Mouse (Mus musculus) heart, postnatal 0 days (tissue): ENCODE data around the gene Nmrk1. TPM values are rescaled to one million over a fixed set of nuclear protein-coding genes. Genes with fewer than 3 reads are reported as not detected.

Experiments used
- ATAC-seq: fragments of 200-750 bp; cut with Nextera tagmentation; 2 replicates; pipeline ENCODE4 v1.8.0; 2017; ENCODE audit warnings: low read depth, moderate number of reproducible peaks, moderate library complexity; ENCODE audit not compliant: insufficient read depth
- DNase-seq: peaks from one replicate; pipeline ENCODE4 v3.0.0-alpha.2; 2016; ENCODE audit warnings: low spot score
- H3K27ac ChIP-seq: fragments of 300-500 bp; sonication (generic); 2 replicates; pipeline ENCODE4 v1.5.1; 2014; ENCODE audit warnings: low read depth, mild to moderate bottlenecking
- H3K27me3 ChIP-seq: fragments of 300-500 bp; sonication (generic); 2 replicates; pipeline ENCODE4 v1.6.1; 2014; ENCODE audit warnings: low read length, mixed read lengths; ENCODE audit not compliant: control insufficient read depth, insufficient read depth
- H3K36me3 ChIP-seq: fragments of 300-500 bp; sonication (generic); replicated peaks from 2 replicates; pipeline ENCODE4 v1.6.1; 2014; ENCODE audit warnings: low read length, mixed read lengths; ENCODE audit not compliant: control insufficient read depth, insufficient read depth
- H3K4me1 ChIP-seq: fragments of 300-500 bp; sonication (generic); 2 replicates; pipeline ENCODE4 v1.6.1; 2014; ENCODE audit warnings: antibody characterized with exemption; ENCODE audit not compliant: control insufficient read depth, insufficient read depth
- H3K4me2 ChIP-seq: fragments of 300-500 bp; sonication (generic); 2 replicates; pipeline ENCODE4 v1.6.1; 2014; ENCODE audit warnings: low read depth, mild to moderate bottlenecking, low read length, moderate library complexity
- H3K4me3 ChIP-seq: fragments of 300-500 bp; sonication (generic); 2 replicates; pipeline ENCODE4 v1.5.1; 2014; ENCODE audit warnings: low read depth, low read length
- H3K9ac ChIP-seq: fragments of 300-500 bp; sonication (generic); replicated peaks from 2 replicates; pipeline ENCODE4 v1.6.1; 2014; ENCODE audit warnings: low read depth, low read length, mixed read lengths
- H3K9me3 ChIP-seq: fragments of 300-500 bp; sonication (generic); replicated peaks from 2 replicates; pipeline ENCODE4 v1.6.1; 2016; ENCODE audit warnings: low read length; ENCODE audit not compliant: control insufficient read depth
- CTCF ChIP-seq: IDR thresholded peaks from 2 replicates; pipeline ENCODE4 v1.5.1; 2016; ENCODE audit warnings: antibody characterized with exemption, control low read depth, low read depth
- EP300 ChIP-seq: IDR thresholded peaks from 2 replicates; pipeline ENCODE4 v1.6.1; 2016; ENCODE audit warnings: antibody characterized with exemption, low read depth
- WGBS: fragments of 180-500 bp; shearing (Covaris S2); extraction: QIAGEN DNeasy Blood & Tissue Kit; methylation state at CpG from one replicate; pipeline ENCODE4 v1.1.7; 2014; 5-methylcytosine and 5-hydroxymethylcytosine counted together
- polyA plus RNA-seq: library from polyadenylated mRNA; unstranded; fragments of >200 nt; fragmentation: Nextera tagmentation; extraction: Ambion mirVana; gene quantifications from 2 replicates; pipeline ENCODE4 v1.2.1, GENCODE M21; 2015
- total RNA-seq: library from RNA; depleted of rRNA; stranded (reverse); fragments of >200 nt; gene quantifications from 2 replicates; pipeline ENCODE4 v1.2.3, GENCODE M21; 2014; ENCODE audit warnings: low replicate concordance; rRNA removed

Nmrk1 gene
- total and polyA plus RNA-seq, 2 experiments from 2014 or later: 6.7 to 13.8 TPM

- Histone ChIP-seq H3K27me3 (no peaks in the 10 kb centered on the region), H3K9me3 (no peaks in the 10 kb centered on the region), H3K27ac (no peak overlapping the region), H3K36me3 (peaks cover 27% of the 10 kb centered on the region; the same call in 1 of the 2 replicates), H3K4me2 (no peak overlapping the region), H3K4me3 (no peak overlapping the region), H3K9ac (no peak overlapping the region), H3K4me1 (no peaks in the 10 kb centered on the region)
- no peak for TF ChIP-seq EP300
- TF ChIP-seq CTCF: no peak
- WGBS: 96% methylated on average over 3 of the region's 3 CpGs
- DNase-seq (no peak), ATAC-seq (no peak)
Observed at GRCm38 (mm10) chr19:18695116-18695515, 63.4 kb downstream of the Nmrk1 start.

GRCm38 (mm10) chr19:18695552-18695951 is 63.8 kb downstream of the Nmrk1 start:
- no peak overlapping the region for H3K4me3 ChIP-seq
- peaks cover 27% of the 10 kb centered on the region; the same call in 1 of the 2 replicates for H3K36me3 ChIP-seq
- no peaks in the 10 kb centered on the region for H3K4me1 ChIP-seq
- H3K27me3 ChIP-seq: no peaks in the 10 kb centered on the region
- no peak for DNase-seq
- H3K9me3 ChIP-seq: no peaks in the 10 kb centered on the region
- no peak overlapping the region for H3K4me2 ChIP-seq
- H3K9ac ChIP-seq: no peak overlapping the region
- no peak for TF ChIP-seq EP300
- no peak for TF ChIP-seq CTCF
- WGBS: 40% methylated on average over 1 of the region's 1 CpGs
- ATAC-seq: no peak
- H3K27ac ChIP-seq: no peak overlapping the region

Other genes with a start within 250 kb of the Nmrk1 start
- 81.7 and 82.7 TPM in 2 replicates for gene Ostf1, start 127 bp upstream of the Nmrk1 start, total RNA-seq
- gene Ostf1, start 127 bp upstream of the Nmrk1 start, polyA plus RNA-seq: 89.2 and 89.3 TPM in 2 replicates
- 15.3 and 24.6 TPM in 2 replicates for gene Carnmt1, start 38.8 kb downstream of the Nmrk1 start, total RNA-seq
- 28.6 and 30.9 TPM in 2 replicates for gene Carnmt1, start 38.8 kb downstream of the Nmrk1 start, polyA plus RNA-seq
- gene D030056L22Rik, start 81.2 kb downstream of the Nmrk1 start, total RNA-seq: 16.9 and 33.9 TPM in 2 replicates
- gene D030056L22Rik, start 81.2 kb downstream of the Nmrk1 start, polyA plus RNA-seq: 14.6 and 18.8 TPM in 2 replicates
- gene Trpm6, start 118.0 kb downstream of the Nmrk1 start, total RNA-seq: 1.4 TPM in 1 of 2 replicates, not detected in the other
- 0.15 and 0.20 TPM in 2 replicates for gene Trpm6, start 118.0 kb downstream of the Nmrk1 start, polyA plus RNA-seq